Comparison of ENCODE assay signal across 11 mouse cellular contexts in the genomic region with DNA sequence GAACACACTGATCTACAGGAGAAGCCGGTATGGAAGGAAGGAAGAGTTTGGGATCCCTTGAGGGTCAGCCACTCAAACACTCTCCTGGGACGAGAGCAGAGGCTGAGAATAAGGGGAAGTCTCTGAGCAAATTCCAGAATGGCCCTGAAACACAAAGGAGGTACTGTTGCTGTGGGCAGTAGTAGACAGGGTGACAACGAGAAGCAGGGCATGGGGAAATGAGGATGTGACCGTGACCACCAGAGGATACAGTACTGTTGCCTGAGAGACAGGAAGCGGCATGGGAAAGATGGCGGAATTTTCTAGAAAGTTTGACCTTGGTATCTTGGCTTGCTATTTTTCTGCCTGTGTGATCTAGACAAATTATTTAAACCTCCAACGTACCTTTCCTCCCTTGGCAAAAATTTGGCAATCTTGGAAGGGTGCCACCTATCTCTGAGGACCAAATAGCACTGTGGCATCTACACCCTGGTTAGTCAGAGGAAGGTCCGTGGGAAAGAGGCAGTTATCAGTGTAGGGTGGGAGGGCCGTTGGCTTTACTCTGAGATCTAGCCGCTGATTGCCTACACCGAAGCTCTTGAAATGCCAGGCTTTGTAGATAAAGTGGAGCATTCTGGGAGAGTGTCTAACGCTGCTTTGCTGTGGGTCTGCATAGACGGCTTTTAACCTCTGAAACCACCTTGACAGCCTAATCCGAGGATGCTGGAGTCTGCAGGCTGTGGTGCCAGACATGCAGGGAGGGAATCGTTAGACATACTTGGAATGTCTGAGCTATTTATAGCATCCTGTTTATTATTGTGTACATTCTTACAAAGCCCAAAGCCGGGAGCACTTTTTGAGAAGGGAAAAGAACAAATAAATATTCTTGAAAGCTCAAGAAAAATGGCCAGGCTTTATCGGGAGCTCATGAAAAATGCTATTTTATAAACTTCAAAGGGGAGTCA.
A peak's percentile ranks its signal among the peaks of the same experiment; 100 is the strongest.
DNase-seq lines count a peak whose midpoint lies in the region; ATAC-seq and TF ChIP-seq lines count a peak whose summit lies in the region.
"Had no signal": no experiment of that assay in that cellular context is flagged by ENCODE, and none has a peak within 500 bp of the region (broad histone marks: within the 10 kb centered on the region; RNA-seq: fewer than 3 reads in every experiment).

No protein-coding gene starts in this region.

- peak overlapping the region; percentile 85 for H3K27ac ChIP-seq in heart, embryonic 10.5 days
- no peak overlapping the region for H3K27ac ChIP-seq in midbrain, embryonic 14.5 days (replicated peaks; ENCODE audit: low read depth, low read length)
- H3K27ac ChIP-seq in midbrain, embryonic 13.5 days: no peak overlapping the region
- no peak overlapping the region for H3K27ac ChIP-seq in limb, embryonic 14.5 days (replicated peaks; ENCODE audit: low read depth, low read length)
- peak overlapping the region; percentile 40; the same call in 1 of the 2 replicates for H3K27ac ChIP-seq in stomach, postnatal 0 days (replicated peaks)
- H3K27ac ChIP-seq: limb, embryonic 15.5 days had no signal

- peaks cover 24% of the 10 kb centered on the region for H3K4me1 ChIP-seq in heart, embryonic 10.5 days
- no peaks in the 10 kb centered on the region for H3K4me1 ChIP-seq in midbrain, embryonic 14.5 days (ENCODE audit: control insufficient read depth, insufficient read depth, low read length)
- no peaks in the 10 kb centered on the region for H3K4me1 ChIP-seq in midbrain, embryonic 13.5 days (replicated peaks)
- peaks cover 4% of the 10 kb centered on the region; the same call in 1 of the 2 replicates for H3K4me1 ChIP-seq in limb, embryonic 14.5 days (ENCODE audit: control insufficient read depth, insufficient read depth, low read length)
- peaks cover 3% of the 10 kb centered on the region; the same call in 1 of the 2 replicates for H3K4me1 ChIP-seq in stomach, postnatal 0 days (replicated peaks; ENCODE audit: control insufficient read depth, insufficient read depth)

- peaks cover 73% of the 10 kb centered on the region for H3K36me3 ChIP-seq in heart, embryonic 10.5 days
- peaks cover 85% of the 10 kb centered on the region for H3K36me3 ChIP-seq in midbrain, embryonic 14.5 days (ENCODE audit: control insufficient read depth, insufficient read depth, low read length)
- H3K36me3 ChIP-seq in midbrain, embryonic 13.5 days: peaks cover 76% of the 10 kb centered on the region
- H3K36me3 ChIP-seq in limb, embryonic 14.5 days (ENCODE audit: control insufficient read depth, insufficient read depth, low read length): peaks cover 10% of the 10 kb centered on the region; the same call in 1 of the 2 replicates
- H3K36me3 ChIP-seq in stomach, postnatal 0 days (ENCODE audit: control insufficient read depth, insufficient read depth, low read length): peaks cover 3% of the 10 kb centered on the region; the same call in 1 of the 2 replicates

- H3K9me3 ChIP-seq in heart, embryonic 10.5 days: no peaks in the 10 kb centered on the region
- H3K9me3 ChIP-seq in midbrain, embryonic 14.5 days (ENCODE audit: control insufficient read depth, low read length): no peaks in the 10 kb centered on the region
- H3K9me3 ChIP-seq in midbrain, embryonic 13.5 days: peaks cover 3% of the 10 kb centered on the region; the same call in 1 of the 2 replicates
- no peaks in the 10 kb centered on the region for H3K9me3 ChIP-seq in limb, embryonic 14.5 days (ENCODE audit: control insufficient read depth, low read length)
- no peaks in the 10 kb centered on the region for H3K9me3 ChIP-seq in stomach, postnatal 0 days (ENCODE audit: control insufficient read depth, low read length)
- H3K9me3 ChIP-seq: limb, embryonic 15.5 days had no signal

- TF ChIP-seq CTCF in stomach, postnatal 0 days (IDR thresholded peaks at IDR 0.05; ENCODE audit: low read depth): no peak

- H3K27me3 ChIP-seq in heart, embryonic 10.5 days (ENCODE audit: insufficient read depth, poor library complexity, severe bottlenecking): no peaks in the 10 kb centered on the region
- H3K27me3 ChIP-seq in midbrain, embryonic 14.5 days (ENCODE audit: control insufficient read depth, insufficient read depth, low read length): no peaks in the 10 kb centered on the region
- no peaks in the 10 kb centered on the region for H3K27me3 ChIP-seq in midbrain, embryonic 13.5 days
- H3K27me3 ChIP-seq in limb, embryonic 14.5 days (ENCODE audit: control insufficient read depth, insufficient read depth, low read length): no peaks in the 10 kb centered on the region
- H3K27me3 ChIP-seq in stomach, postnatal 0 days (ENCODE audit: control insufficient read depth, insufficient read depth, low read length): no peaks in the 10 kb centered on the region
- H3K27me3 ChIP-seq: limb, embryonic 15.5 days had no signal

- no peak overlapping the region; the same call in 1 of the 2 replicates for H3K4me3 ChIP-seq in heart, embryonic 10.5 days
- H3K4me3 ChIP-seq in midbrain, embryonic 14.5 days (replicated peaks; ENCODE audit: low read depth, low read length): no peak overlapping the region
- no peak overlapping the region for H3K4me3 ChIP-seq in midbrain, embryonic 13.5 days (replicated peaks)
- H3K4me3 ChIP-seq in limb, embryonic 14.5 days (replicated peaks; ENCODE audit: low read length): no peak overlapping the region
- no peak overlapping the region for H3K4me3 ChIP-seq in stomach, postnatal 0 days (ENCODE audit: low read depth, low read length)
- H3K4me3 ChIP-seq: limb, embryonic 15.5 days had no signal

- intact Hi-C loops in heart, postnatal 25 days (cut with DNase I): loop anchor here (10.0 kb wide), 1 partner anchor 210 kb away; no protein-coding TSS in a partner anchor

- 35% methylated on average over 17 of the region's 17 CpGs for WGBS in heart, embryonic 10.5 days
- 83% methylated on average over 17 of the region's 17 CpGs for WGBS in midbrain, embryonic 14.5 days
- WGBS in midbrain, embryonic 13.5 days: 75% methylated on average over 17 of the region's 17 CpGs
- 48% methylated on average over 17 of the region's 17 CpGs for WGBS in limb, embryonic 14.5 days
- WGBS in stomach, postnatal 0 days: 41% methylated on average over 17 of the region's 17 CpGs

- no peak for DNase-seq in heart, embryonic 10.5 days (ENCODE audit: low spot score)
- DNase-seq in heart, postnatal 25 days (ENCODE audit: low spot score): no peak
- peak; percentile 12 for DNase-seq in midbrain, embryonic 14.5 days
- no peak for DNase-seq in limb, embryonic 14.5 days (ENCODE audit: low spot score)
- DNase-seq in stomach, postnatal 0 days (ENCODE audit: low spot score): no peak
- no peak for DNase-seq in adrenal gland, postnatal 36 days
- DNase-seq in retina, embryonic 14.5 days (ENCODE audit: low spot score): no peak
- DNase-seq: thymus, postnatal 4 days had no signal

- TF ChIP-seq POLR2A in limb, embryonic 14.5 days (IDR thresholded peaks at IDR 0.05; ENCODE audit: borderline replicate concordance, extremely low read depth, insufficient read depth, insufficient read length): no peak

- no peak overlapping the region for H3K4me2 ChIP-seq in midbrain, embryonic 14.5 days (ENCODE audit: low read length)
- no peak overlapping the region for H3K4me2 ChIP-seq in midbrain, embryonic 13.5 days (replicated peaks)
- H3K4me2 ChIP-seq in limb, embryonic 14.5 days (replicated peaks; ENCODE audit: low read depth, low read length, severe bottlenecking): no peak overlapping the region
- no peak overlapping the region for H3K4me2 ChIP-seq in stomach, postnatal 0 days (replicated peaks; ENCODE audit: low read depth)
- H3K4me2 ChIP-seq: limb, embryonic 15.5 days had no signal

- H3K9ac ChIP-seq in midbrain, embryonic 14.5 days (replicated peaks; ENCODE audit: low read length): no peak overlapping the region
- H3K9ac ChIP-seq in midbrain, embryonic 13.5 days (replicated peaks): no peak overlapping the region
- no peak overlapping the region for H3K9ac ChIP-seq in limb, embryonic 14.5 days (ENCODE audit: low read depth, low read length, severe bottlenecking)
- no peak overlapping the region for H3K9ac ChIP-seq in stomach, postnatal 0 days (ENCODE audit: low read length)
- H3K9ac ChIP-seq: limb, embryonic 15.5 days had no signal

- no peak for ATAC-seq in midbrain, embryonic 14.5 days (ENCODE audit: low FRiP score, low TSS enrichment)
- ATAC-seq in midbrain, embryonic 13.5 days: no peak
- ATAC-seq in limb, embryonic 14.5 days (ENCODE audit: low FRiP score, low read depth): peak; percentile 15; the same call in 1 of the 2 replicates
- peak; percentile 49; the same call in 1 of the 2 replicates for ATAC-seq in stomach, postnatal 0 days (ENCODE audit: low FRiP score, low TSS enrichment)
- ATAC-seq: hindbrain, embryonic 16.5 days had no signal

- no peak for TF ChIP-seq EP300 in stomach, postnatal 0 days (optimal IDR thresholded peaks at IDR 0.05)

Comparison
In these comparisons a context has a peak if more than half of its experiments do, and no peak if none do; other contexts are left out.
1. H3K27ac ChIP-seq: peak in heart, embryonic 10.5 days (single experiment) and stomach, postnatal 0 days (single experiment); none in midbrain, embryonic 14.5 days (single experiment), midbrain, embryonic 13.5 days (single experiment) and limb, embryonic 14.5 days (single experiment).
2. ATAC-seq: peak in limb, embryonic 14.5 days (single experiment) and stomach, postnatal 0 days (single experiment); none in midbrain, embryonic 14.5 days (single experiment) and midbrain, embryonic 13.5 days (single experiment).